Mouse (Mus musculus) midbrain, embryonic 11.5 days (tissue): ENCODE results near the gene Cfap77. TPM values are rescaled to one million over a fixed set of nuclear protein-coding genes. Genes with fewer than 3 reads are reported as not detected.
A peak's percentile ranks its signal among the peaks of the same experiment; 100 is the strongest.

ENCODE experiments used
- ATAC-seq: fragments of 200-750 bp; cut with Nextera tagmentation; 2 replicates; pipeline ENCODE4 v1.8.0; 2017; ENCODE audit warnings: moderate TSS enrichment, moderate library complexity; ENCODE audit not compliant: low FRiP score
- DNase-seq: peaks from one replicate; pipeline ENCODE4 v3.0.0; 2015; ENCODE audit warnings: low spot score; ENCODE audit errors: missing footprints
- H3K27ac ChIP-seq: fragments of 300-500 bp; sonication (generic); 2 replicates; pipeline ENCODE4 v1.5.1; 2014; ENCODE audit warnings: low read depth, low read length
- H3K27me3 ChIP-seq: fragments of 300-500 bp; sonication (generic); 2 replicates; pipeline ENCODE4 v1.6.1; 2014; ENCODE audit warnings: mild to moderate bottlenecking, low read length, moderate library complexity, mixed read lengths; ENCODE audit not compliant: control insufficient read depth, insufficient read depth
- H3K36me3 ChIP-seq: fragments of 300-500 bp; sonication (generic); 2 replicates; pipeline ENCODE4 v1.6.1; 2014; ENCODE audit warnings: mild to moderate bottlenecking, low read length, moderate library complexity, mixed read lengths; ENCODE audit not compliant: control insufficient read depth, insufficient read depth
- H3K4me1 ChIP-seq: fragments of 300-500 bp; sonication (generic); 2 replicates; pipeline ENCODE4 v1.6.1; 2014; ENCODE audit warnings: low read length; ENCODE audit not compliant: control insufficient read depth, insufficient read depth
- H3K4me2 ChIP-seq: fragments of 300-500 bp; sonication (generic); 2 replicates; pipeline ENCODE4 v1.6.1; 2014; ENCODE audit warnings: mild to moderate bottlenecking, moderate library complexity
- H3K4me3 ChIP-seq: fragments of 300-500 bp; sonication (generic); 2 replicates; pipeline ENCODE4 v1.5.1; 2014; ENCODE audit warnings: low read depth, low read length
- H3K9ac ChIP-seq: fragments of 300-500 bp; sonication (generic); 2 replicates; pipeline ENCODE4 v1.6.1; 2014; ENCODE audit warnings: low read length
- H3K9me3 ChIP-seq: fragments of 300-500 bp; sonication (generic); 2 replicates; pipeline ENCODE4 v1.6.1; 2016; ENCODE audit warnings: low read length; ENCODE audit not compliant: control insufficient read depth
- WGBS: fragments of 180-500 bp; shearing (Covaris S2); extraction: QIAGEN DNeasy Blood & Tissue Kit; methylation state at CpG from one replicate; pipeline ENCODE4 v1.1.7; 2014; 5-methylcytosine and 5-hydroxymethylcytosine counted together
- polyA plus RNA-seq: library from polyadenylated mRNA; unstranded; fragments of >200 nt; fragmentation: Nextera tagmentation; extraction: Ambion mirVana; gene quantifications from 2 replicates; pipeline ENCODE4 v1.2.1, GENCODE M21; 2014

Gene Cfap77
- polyA plus RNA-seq, 1 experiment from 2014 or later = 0.77 TPM

GRCm38 (mm10) chr2:29054545-29054935, 326 bp downstream of the Cfap77 start:
- Histone ChIP-seq H3K4me3 (peak overlapping the region; percentile 44), H3K4me1 (peaks cover 16% of the 10 kb centered on the region), H3K9me3 (no peaks in the 10 kb centered on the region), H3K27me3 (peaks cover 9% of the 10 kb centered on the region), H3K9ac (peak overlapping the region; percentile 72), H3K4me2 (peak overlapping the region; percentile 72), H3K27ac (no peak overlapping the region), H3K36me3 (no peaks in the 10 kb centered on the region)
- WGBS = 1% methylated on average over 30 of the region's 30 CpGs
- 0 out of 2 replicates have a peak, but pooled peaks have one; percentile 25 for ATAC-seq
- DNase-seq = peak; percentile 93

- Histone ChIP-seq H3K4me3 (peak overlapping the region; percentile 44), H3K27ac (no peak overlapping the region), H3K4me1 (peaks cover 16% of the 10 kb centered on the region), H3K9me3 (no peaks in the 10 kb centered on the region), H3K9ac (peak overlapping the region; percentile 72), H3K27me3 (peaks cover 9% of the 10 kb centered on the region), H3K36me3 (no peaks in the 10 kb centered on the region), H3K4me2 (peak overlapping the region; percentile 72)
- ATAC-seq = peak; percentile 66; the same call in 1 of the 2 replicates
- WGBS = 4% methylated on average over 20 of the region's 20 CpGs
- peak; percentile 98 for DNase-seq
Observed at GRCm38 (mm10) chr2:29053802-29054544, 893 bp downstream of the Cfap77 start.

GRCm38 (mm10) chr2:29052943-29053454, 1.9 kb downstream of the Cfap77 start:
- H3K4me1 ChIP-seq = peaks cover 16% of the 10 kb centered on the region

GRCm38 (mm10) chr2:29051932-29052331, 2.9 kb downstream of the Cfap77 start:
- no peaks in the 10 kb centered on the region for H3K9me3 ChIP-seq
- no peaks in the 10 kb centered on the region for H3K36me3 ChIP-seq
- peaks cover 16% of the 10 kb centered on the region for H3K4me1 ChIP-seq
- no peak for ATAC-seq
- H3K27me3 ChIP-seq = peaks cover 11% of the 10 kb centered on the region
- 61% methylated on average over 5 of the region's 5 CpGs for WGBS
- H3K4me2 ChIP-seq = no peak overlapping the region
- DNase-seq = no peak
- H3K9ac ChIP-seq = no peak overlapping the region
- no peak overlapping the region for H3K27ac ChIP-seq
- no peak overlapping the region for H3K4me3 ChIP-seq

More at GRCm38 (mm10) chr2:29052943-29053454, 1.9 kb downstream of the Cfap77 start:
- no peak overlapping the region for H3K4me3 ChIP-seq
- peak; percentile 54 for ATAC-seq
- no peak overlapping the region for H3K4me2 ChIP-seq
- WGBS = 26% methylated on average over 4 of the region's 4 CpGs
- no peaks in the 10 kb centered on the region for H3K9me3 ChIP-seq
- peaks cover 11% of the 10 kb centered on the region for H3K27me3 ChIP-seq
- no peak overlapping the region for H3K27ac ChIP-seq
- H3K36me3 ChIP-seq = no peaks in the 10 kb centered on the region
- 0 out of 2 replicates have a peak overlapping the region, but pooled peaks have one; percentile 16 for H3K9ac ChIP-seq
- peak; percentile 97 for DNase-seq

- Histone ChIP-seq H3K4me3 (no peak overlapping the region), H3K27ac (no peak overlapping the region; the same call in 1 of the 2 replicates), H3K4me2 (peak overlapping the region; percentile 35), H3K27me3 (peaks cover 20% of the 10 kb centered on the region), H3K9me3 (no peaks in the 10 kb centered on the region), H3K36me3 (no peaks in the 10 kb centered on the region), H3K4me1 (peaks cover 23% of the 10 kb centered on the region), H3K9ac (peak overlapping the region; percentile 47; the same call in 1 of the 2 replicates)
- DNase-seq = peak; percentile 93
- ATAC-seq = 0 out of 2 replicates have a peak, but pooled peaks have one; percentile 24
- WGBS = 8% methylated on average over 16 of the region's 16 CpGs
Observed at GRCm38 (mm10) chr2:29046151-29046550, 8.7 kb downstream of the Cfap77 start.

- peaks cover 34% of the 10 kb centered on the region for H3K4me1 ChIP-seq
- H3K4me2 ChIP-seq = no peak overlapping the region
- 76% methylated on average over 5 of the region's 5 CpGs for WGBS
- no peak overlapping the region for H3K9ac ChIP-seq
- DNase-seq = no peak
- H3K9me3 ChIP-seq = no peaks in the 10 kb centered on the region
- H3K27ac ChIP-seq = no peak overlapping the region
- ATAC-seq = no peak
- H3K36me3 ChIP-seq = no peaks in the 10 kb centered on the region
- H3K27me3 ChIP-seq = peaks cover 32% of the 10 kb centered on the region
- H3K4me3 ChIP-seq = no peak overlapping the region
Observed at GRCm38 (mm10) chr2:29042124-29042523, 12.7 kb downstream of the Cfap77 start.

GRCm38 (mm10) chr2:29041477-29041768, 13.4 kb downstream of the Cfap77 start:
- no peak for ATAC-seq
- Histone ChIP-seq H3K36me3 (no peaks in the 10 kb centered on the region), H3K27ac (peak overlapping the region; percentile 57), H3K4me3 (no peak overlapping the region), H3K27me3 (peaks cover 32% of the 10 kb centered on the region), H3K4me2 (no peak overlapping the region), H3K9me3 (no peaks in the 10 kb centered on the region), H3K9ac (no peak overlapping the region), H3K4me1 (peaks cover 31% of the 10 kb centered on the region)
- DNase-seq = peak; percentile 93
- WGBS = 12% methylated on average over 8 of the region's 8 CpGs

- DNase-seq (peak; percentile 93), ATAC-seq (peak; percentile 75)
- peaks cover 32% of the 10 kb centered on the region for H3K27me3 ChIP-seq
- H3K4me2 ChIP-seq = peak overlapping the region; percentile 31
- 2% methylated on average over 18 of the region's 18 CpGs for WGBS
- no peaks in the 10 kb centered on the region for H3K9me3 ChIP-seq
- peaks cover 26% of the 10 kb centered on the region for H3K4me1 ChIP-seq
- no peaks in the 10 kb centered on the region for H3K36me3 ChIP-seq
- H3K4me3 ChIP-seq = no peak overlapping the region
- H3K27ac ChIP-seq = peak overlapping the region; percentile 59
- peak overlapping the region; percentile 45; the same call in 1 of the 2 replicates for H3K9ac ChIP-seq
Observed at GRCm38 (mm10) chr2:29040594-29041476, 14.0 kb downstream of the Cfap77 start.
